Mouse (Mus musculus) adrenal gland, adult 8-10 months (tissue): ENCODE measurements around the gene Gm12184. TPM values are rescaled to one million over a fixed set of nuclear protein-coding genes. Genes with fewer than 3 reads are reported as not detected.
"Not testable (repeated sequence)": the region's sequence is repeated elsewhere in the genome, so short reads cannot be mapped to it uniquely, and the experiment has no call there.

ENCODE experiments used
- DNase-seq: peaks from one replicate; pipeline ENCODE4 v3.0.0; 2022
- total RNA-seq, 4 experiments: library from RNA; stranded (reverse); gene quantifications; 2 replicates each; pipeline ENCODE4 v1.2.4; 2022

The Gm12184 gene
- total RNA-seq, 4 experiments from 2014 or later, result 2.9 to 3.5 (median 3.3) TPM

GRCm38 (mm10) chr11:48799921-48800701 lies 26.3 kb downstream of the Gm12184 start, which contains the start of gene Rack1:
TSS of gene Rack1 (plus strand) at chr11:48800332.
- DNase-seq, result peak; percentile 86

GRCm38 (mm10) chr11:48798984-48799920 lies 27.2 kb downstream of the Gm12184 start:
- no peak for DNase-seq

- DNase-seq, result no peak
These were observed 28.1 kb downstream of the Gm12184 start for GRCm38 (mm10) chr11:48798308-48798707.

GRCm38 (mm10) chr11:48797287-48797686 lies 29.2 kb downstream of the Gm12184 start:
- no peak for DNase-seq

- DNase-seq, result no peak
These were observed 30.2 kb downstream of the Gm12184 start for GRCm38 (mm10) chr11:48796290-48796689.

- DNase-seq, result no peak
These were observed 31.2 kb downstream of the Gm12184 start for GRCm38 (mm10) chr11:48795221-48795620.

GRCm38 (mm10) chr11:48793184-48793583 lies 33.3 kb downstream of the Gm12184 start:
- no peak for DNase-seq

- not testable (repeated sequence) for DNase-seq
These were observed 34.6 kb downstream of the Gm12184 start for GRCm38 (mm10) chr11:48791894-48792293.

- no peak for DNase-seq
These were observed 35.5 kb downstream of the Gm12184 start for GRCm38 (mm10) chr11:48790946-48791345.

- DNase-seq, result peak; percentile 70
These were observed 36.3 kb downstream of the Gm12184 start for GRCm38 (mm10) chr11:48789973-48790823.

- no peak for DNase-seq
These were observed 37.2 kb downstream of the Gm12184 start for GRCm38 (mm10) chr11:48789215-48789614.

GRCm38 (mm10) chr11:48788311-48789089 lies 38.0 kb downstream of the Gm12184 start:
- peak; percentile 49 for DNase-seq

GRCm38 (mm10) chr11:48787455-48788211 lies 38.8 kb downstream of the Gm12184 start:
- DNase-seq, result no peak

- no peak for DNase-seq
These were observed 44.2 kb downstream of the Gm12184 start for GRCm38 (mm10) chr11:48782243-48782642.

GRCm38 (mm10) chr11:48779450-48779849 lies 47.0 kb downstream of the Gm12184 start:
- no peak for DNase-seq

- no peak for DNase-seq
These were observed 49.2 kb downstream of the Gm12184 start for GRCm38 (mm10) chr11:48777303-48777702.

GRCm38 (mm10) chr11:48776664-48777063 lies 49.8 kb downstream of the Gm12184 start:
- no peak for DNase-seq

GRCm38 (mm10) chr11:48775483-48775882 lies 51.0 kb downstream of the Gm12184 start:
- DNase-seq, result no peak
